Mouse (Mus musculus): ENCODE data around the gene Asf1b.

Asf1b gene

DNA sequence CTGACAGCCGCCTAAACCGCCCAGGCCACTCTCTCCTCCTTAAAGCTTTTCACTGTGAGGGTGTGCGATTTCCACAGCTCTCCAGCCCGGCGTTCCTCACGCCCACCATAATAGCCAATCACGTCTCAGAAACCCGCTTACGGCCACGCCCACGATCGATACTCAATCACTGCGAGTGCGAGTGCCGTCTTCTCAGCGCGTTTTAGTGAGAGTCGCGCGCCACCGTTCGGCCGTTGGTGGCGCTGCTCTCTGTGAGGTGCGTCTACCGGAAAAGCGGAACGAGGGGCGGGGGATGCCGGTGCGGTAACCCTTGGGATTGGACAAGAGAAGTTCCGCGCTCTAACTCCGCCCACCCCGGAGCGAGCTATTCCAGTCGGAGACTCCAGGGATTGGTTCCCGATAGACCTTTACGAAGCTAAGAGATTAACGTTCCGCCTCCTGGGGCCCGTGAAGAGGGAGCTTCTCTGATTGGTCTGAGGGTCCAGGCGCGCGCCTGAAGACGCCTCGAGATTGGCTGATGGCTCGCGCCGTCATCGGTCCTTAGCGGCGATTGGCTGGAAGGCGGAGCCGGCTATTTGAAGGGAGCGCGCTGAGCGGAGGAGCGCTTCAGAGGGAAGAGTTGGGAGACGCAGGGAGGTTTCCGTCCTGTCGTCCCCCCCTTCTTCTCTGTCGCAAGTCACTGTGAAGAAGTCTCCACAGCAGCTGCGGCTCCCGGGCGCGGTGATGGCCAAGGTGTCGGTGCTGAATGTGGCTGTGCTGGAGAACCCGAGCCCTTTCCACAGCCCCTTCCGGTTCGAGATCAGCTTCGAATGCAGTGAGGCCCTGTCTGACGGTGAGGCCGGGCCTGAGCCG lies at the start of gene Asf1b, which contains the start of gene Gm10644:
TSS of gene Asf1b (plus strand) at position 402 of the 852 bp plus-strand sequence.
TSS of gene Gm10644 (minus strand) at position 100 of the 852 bp plus-strand sequence.
- DNase-seq (ENCODE audit: inconsistent ontology term) = peak; percentile 100

DNA sequence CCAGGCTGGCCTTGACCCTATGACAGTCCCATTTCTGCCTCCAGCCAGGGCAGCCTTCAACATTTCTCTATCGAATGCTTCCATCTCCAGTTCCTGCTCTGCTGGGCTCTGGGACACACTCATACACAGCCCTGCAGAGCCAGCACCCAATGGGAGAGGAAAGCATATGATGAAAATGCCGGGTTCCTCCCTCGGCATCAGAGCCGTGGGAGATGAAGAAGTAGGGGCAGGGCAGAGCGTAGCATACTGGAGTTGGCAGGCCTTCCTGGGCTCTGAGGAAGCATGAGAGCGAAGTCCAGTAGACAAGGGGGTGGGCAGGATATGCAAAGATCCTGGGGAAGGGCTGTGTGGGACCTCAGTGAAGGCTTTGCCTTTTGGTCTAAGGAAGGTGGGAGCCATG lies 46.7 kb upstream of the Asf1b start:
- no peak for DNase-seq (ENCODE audit: inconsistent ontology term)

DNA sequence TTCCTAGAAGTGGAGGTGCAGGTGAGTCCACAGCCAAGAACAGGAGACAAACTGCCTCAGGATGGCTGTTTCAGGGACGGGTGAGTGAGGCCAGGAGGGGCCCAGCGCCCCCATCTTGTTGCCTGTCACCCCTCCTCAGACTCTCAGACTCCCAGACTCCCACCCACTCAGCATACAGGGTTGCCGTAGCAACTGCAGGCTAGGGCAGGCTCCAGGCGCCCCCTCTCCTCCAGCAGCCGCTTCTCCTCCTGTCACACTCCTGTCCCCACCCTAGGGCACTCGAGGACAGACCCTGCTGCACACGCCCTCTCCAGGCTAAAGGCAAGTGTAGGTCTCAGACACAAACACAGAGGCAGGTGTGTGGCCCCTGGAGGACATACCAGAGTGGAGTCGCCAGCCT lies 46.0 kb upstream of the Asf1b start:
- no peak for DNase-seq (ENCODE audit: inconsistent ontology term)

DNA sequence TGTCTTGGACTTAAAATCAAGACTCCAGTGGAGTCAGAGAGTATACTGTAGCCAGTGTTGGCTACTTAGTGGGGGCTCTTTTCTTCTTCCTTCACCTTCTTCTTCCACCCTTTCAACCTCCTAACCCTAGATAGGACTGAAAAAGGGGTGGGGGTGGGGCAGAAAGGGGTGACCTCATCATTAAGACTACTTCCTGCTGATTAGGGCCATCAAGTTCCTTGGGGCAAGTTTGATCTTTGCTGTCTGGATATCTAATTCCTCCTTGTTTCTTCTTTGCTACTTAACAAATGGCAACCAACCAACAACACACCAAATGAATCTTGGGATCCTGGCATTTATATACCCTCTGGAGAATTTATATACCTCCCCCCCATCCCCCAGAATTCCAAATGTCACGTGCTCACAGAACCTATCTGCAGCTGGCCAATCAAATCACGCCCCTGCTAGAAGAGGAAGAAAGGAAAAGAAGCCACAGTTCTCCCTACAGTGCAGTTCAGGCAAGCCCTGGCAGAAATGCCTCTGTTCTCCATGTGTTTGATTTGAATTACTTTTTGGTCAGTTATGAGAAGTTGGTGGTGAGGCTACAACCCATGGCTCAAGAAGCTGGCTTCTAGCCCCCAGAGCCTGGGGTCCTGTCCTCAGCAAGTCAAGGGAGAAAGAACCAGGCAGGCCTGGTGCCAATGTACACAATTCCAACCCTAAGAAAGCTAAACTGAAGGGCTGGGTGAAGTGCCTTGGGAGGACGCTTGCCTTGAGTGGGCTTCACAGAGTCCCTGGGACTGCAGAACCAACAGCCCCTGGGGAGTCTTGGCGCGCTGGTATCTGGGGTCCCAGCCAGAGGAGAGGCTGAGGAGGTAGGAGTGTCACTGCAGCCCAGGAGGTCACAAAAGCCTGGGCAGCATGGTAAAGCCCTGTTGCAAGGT lies 43.2 kb upstream of the Asf1b start:
- no peak for DNase-seq (ENCODE audit: inconsistent ontology term)

DNA sequence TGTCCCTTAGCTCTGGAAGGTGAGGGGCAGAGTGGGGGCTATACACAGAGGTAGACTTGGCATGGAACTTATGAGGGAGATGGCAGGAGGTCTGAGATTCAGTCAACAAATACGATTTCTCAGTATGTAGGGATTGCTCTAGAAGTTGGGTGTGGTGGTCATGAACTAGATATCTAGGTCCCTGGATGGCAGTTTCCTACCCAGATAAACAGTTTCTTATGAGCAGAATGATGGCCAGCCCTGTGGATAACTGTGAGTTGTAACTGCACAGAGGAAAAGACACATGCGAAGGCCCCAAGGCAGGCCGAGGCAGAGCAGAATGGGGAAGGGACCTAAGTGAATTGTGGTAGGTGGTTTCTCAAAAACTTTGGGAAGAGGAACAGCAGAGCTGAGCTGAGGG lies 41.1 kb upstream of the Asf1b start:
- DNase-seq (ENCODE audit: inconsistent ontology term) = no peak

DNA sequence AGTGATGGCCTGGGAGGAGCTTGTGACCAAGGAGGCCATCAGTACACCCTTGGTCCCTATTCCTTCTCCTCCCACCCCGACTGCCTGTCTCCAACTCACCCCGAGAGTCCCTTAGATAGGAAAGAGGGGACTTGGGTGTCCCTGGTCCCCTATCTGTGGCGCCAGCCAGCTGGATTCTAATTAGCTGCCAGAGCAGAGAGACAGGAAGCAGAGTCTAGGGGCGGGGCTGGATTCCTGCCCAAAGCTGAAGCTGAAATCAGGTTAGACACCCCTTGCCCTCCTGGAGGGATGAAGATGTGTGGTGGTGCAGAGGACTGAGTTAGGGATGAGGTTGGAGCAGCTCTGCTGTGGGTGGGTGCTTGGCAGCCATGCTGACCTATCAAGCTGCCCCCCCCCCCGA lies 40.4 kb upstream of the Asf1b start:
- peak; percentile 16 for DNase-seq (ENCODE audit: inconsistent ontology term)

- DNase-seq (ENCODE audit: inconsistent ontology term) = peak; percentile 42
Measured at GRCm38 (mm10) chr8:83916015-83916414, 39.3 kb upstream of the Asf1b start.

- DNase-seq (ENCODE audit: inconsistent ontology term) = no peak
Measured at GRCm38 (mm10) chr8:83917566-83917965, 37.7 kb upstream of the Asf1b start.

DNA sequence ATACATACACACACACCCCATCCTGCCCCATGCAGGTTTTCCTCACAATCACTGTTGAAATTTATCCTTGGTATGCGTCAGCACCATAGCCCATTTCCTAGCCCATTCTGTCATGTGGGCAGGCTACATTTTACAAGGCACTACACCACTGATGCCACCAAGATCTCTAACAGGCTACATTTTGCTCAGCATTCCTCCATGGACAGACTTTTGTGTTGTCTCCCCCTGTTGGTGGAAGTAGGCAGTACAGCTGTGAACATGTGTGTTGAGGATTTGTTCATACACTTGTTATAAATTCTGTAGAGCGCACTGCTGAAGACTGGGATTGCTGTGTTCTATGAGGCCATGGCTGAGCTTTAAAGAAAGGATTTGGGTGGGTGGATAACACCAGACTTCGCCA lies 33.7 kb upstream of the Asf1b start:
- peak; percentile 69 for DNase-seq (ENCODE audit: inconsistent ontology term)

DNA sequence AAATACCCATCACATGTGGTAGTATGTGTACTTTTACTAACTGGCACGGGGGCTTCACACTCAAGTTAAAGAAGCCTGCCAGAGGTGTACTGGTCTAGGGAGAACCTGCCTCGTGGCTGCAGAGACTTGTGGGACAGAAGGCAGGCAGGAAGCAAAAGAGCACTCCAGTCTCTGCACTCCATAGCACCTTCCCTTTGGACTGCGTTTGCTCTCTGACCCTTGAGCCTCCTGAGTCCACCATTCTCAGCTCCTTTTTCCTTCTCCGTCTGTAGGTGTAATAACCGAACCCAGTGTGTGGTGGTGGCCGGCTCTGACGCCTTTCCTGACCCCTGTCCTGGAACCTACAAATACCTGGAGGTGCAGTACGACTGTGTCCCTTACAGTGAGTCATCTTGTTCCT lies 32.6 kb upstream of the Asf1b start:
- DNase-seq (ENCODE audit: inconsistent ontology term) = no peak

DNA sequence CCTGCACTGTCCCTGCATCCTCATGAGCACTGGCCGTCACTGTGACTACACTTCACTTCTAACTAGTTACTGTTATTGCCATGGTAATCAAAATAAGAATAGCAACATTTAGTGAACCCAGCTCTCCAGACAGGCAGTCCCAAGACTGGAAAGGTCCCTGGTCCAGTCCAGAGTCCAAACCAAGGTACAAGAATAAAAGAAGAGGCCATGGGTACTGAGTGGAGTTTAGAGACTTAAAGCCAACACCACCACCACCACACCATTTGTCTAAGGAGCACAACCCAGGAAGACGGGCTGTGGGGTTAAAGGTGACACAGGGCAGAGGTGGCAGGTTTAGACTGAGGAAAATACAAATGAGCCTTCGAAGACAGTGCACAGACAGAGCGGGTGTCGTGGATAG lies 30.7 kb upstream of the Asf1b start:
- no peak for DNase-seq (ENCODE audit: inconsistent ontology term)

DNA sequence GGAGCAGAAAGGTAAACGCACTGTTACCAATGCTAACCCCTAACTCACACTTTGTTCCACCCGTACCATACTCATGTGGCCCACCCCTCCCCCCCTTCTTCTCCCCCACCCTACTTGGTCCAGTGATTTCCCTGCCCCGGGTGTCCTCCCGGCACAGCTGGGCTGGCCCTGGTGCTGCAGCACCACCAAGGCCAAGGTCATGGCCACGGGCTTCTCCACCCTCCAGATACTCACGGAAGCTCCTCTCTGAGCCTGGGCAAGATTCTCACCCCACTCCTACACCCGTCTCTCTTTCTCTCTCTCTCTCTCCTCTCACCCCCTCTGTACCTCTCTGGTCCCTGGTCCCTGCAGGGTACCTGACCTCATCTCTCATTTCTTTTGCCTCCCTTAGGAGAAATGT lies 29.0 kb upstream of the Asf1b start:
- no peak for DNase-seq (ENCODE audit: inconsistent ontology term)

GRCm38 (mm10) chr8:83934222-83934621 lies 21.1 kb upstream of the Asf1b start:
- no peak for DNase-seq (ENCODE audit: inconsistent ontology term)

DNA sequence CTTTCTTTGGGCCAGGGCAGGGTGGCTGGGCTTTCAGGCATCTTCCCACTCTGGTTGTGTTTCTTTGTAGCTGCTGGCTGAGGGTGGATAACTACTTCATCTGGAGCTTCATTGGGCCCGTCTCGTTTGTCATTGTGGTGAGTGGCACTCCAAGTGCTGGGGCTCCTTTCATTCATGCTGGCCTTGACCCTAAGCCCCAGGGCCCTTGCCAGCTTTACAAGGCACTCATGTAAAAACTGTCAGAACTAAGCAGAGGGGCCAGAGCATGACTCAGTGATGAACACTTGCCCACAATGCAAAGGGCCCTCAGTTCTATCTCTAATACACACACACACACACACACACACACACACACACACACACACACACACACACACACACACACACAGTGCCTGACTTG lies 20.3 kb upstream of the Asf1b start:
- DNase-seq (ENCODE audit: inconsistent ontology term) = no peak

DNA sequence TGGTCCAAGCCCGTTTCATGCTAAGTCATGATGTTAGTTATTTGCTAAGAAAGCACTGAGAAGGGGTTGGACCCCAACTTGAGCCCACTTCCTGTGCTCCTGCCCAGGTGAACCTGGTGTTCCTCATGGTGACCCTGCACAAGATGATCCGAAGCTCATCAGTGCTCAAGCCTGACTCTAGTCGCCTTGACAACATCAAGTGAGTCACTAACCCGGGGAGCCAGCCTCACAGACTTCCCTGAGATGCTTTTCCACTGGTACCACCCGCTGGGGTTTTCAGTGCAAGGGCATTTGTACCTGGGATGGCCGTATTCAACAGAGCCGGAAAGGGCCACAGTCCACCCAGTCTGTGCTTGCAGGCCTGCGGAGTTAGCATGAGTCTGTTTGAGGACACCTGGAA lies 19.9 kb upstream of the Asf1b start:
- DNase-seq (ENCODE audit: inconsistent ontology term) = no peak

GRCm38 (mm10) chr8:83937645-83938044 lies 17.7 kb upstream of the Asf1b start:
- DNase-seq (ENCODE audit: inconsistent ontology term) = no peak

DNA sequence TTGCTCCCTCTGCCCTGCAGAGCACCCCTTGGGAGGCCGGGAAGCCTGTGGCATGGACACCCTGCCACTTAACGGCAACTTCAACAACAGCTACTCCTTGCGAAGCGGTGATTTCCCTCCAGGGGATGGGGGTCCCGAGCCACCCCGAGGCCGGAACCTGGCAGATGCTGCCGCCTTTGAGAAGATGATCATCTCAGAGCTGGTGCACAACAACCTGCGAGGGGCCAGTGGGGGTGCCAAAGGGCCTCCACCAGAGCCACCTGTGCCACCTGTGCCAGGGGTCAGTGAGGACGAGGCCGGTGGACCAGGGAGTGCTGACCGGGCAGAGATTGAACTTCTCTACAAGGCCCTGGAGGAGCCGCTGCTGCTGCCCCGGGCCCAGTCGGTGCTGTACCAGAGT lies 17.0 kb upstream of the Asf1b start:
- no peak for DNase-seq (ENCODE audit: inconsistent ontology term)

- no peak for DNase-seq (ENCODE audit: inconsistent ontology term)
Measured at GRCm38 (mm10) chr8:83941066-83941677, 14.1 kb upstream of the Asf1b start.

GRCm38 (mm10) chr8:83942446-83942845 lies 12.9 kb upstream of the Asf1b start:
- DNase-seq (ENCODE audit: inconsistent ontology term) = no peak

DNA sequence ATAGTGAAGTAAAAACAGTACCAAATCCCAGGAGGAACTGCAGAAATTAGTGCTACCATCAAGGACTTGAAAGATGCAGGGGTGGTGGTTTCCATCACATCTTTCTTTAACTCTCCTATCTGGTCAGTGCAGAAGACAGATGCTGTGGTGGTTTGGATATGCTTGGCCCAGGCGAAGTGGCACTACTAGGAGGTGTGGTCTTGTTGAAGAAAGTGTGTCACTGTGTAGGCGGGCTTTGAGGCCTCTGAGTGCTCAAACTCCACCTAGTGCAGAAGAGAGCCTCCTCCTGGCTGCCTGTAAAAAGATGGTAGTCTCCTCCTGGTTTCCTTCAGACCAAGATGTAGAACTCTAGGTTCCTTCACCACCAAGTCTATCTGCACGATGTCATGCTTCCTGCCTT lies 9.8 kb upstream of the Asf1b start:
- no peak for DNase-seq (ENCODE audit: inconsistent ontology term)

DNA sequence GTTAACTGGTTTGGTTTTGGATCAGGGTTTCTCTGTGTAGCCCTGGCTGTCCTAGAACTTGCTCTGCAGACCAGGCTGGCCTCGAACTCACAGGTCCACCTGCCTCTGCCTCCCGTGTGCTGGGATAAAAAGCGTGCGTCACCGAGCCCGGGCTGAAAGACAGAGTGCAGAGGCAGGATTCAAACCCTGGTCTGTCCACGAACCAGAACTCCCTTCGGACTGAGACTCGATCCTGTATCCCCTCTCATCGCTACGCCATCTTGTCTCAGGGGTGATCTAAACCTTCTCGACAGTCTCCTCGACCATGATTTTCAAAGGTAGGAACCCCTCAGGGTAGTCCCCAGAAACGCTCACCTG lies 580 bp upstream of the Asf1b start:
- no peak for DNase-seq (ENCODE audit: inconsistent ontology term)

GRCm38 (mm10) chr8:83955958-83956218 lies 581 bp downstream of the Asf1b start:
- DNase-seq (ENCODE audit: inconsistent ontology term) = no peak

- DNase-seq (ENCODE audit: inconsistent ontology term) = no peak
Measured at GRCm38 (mm10) chr8:83956789-83957188, 1.5 kb downstream of the Asf1b start.
